Mouse (Mus musculus) embryonic fibroblast, embryonic 13.5 days (primary cell): Measurements from ENCODE around the gene Rora.

Source experiments
- CTCF ChIP-seq: IDR thresholded peaks from 2 replicates; pipeline ENCODE4 v1.5.1; 2011; ENCODE audit warnings: mild to moderate bottlenecking, control low read depth, low read length, moderate library complexity, borderline replicate concordance; ENCODE audit not compliant: insufficient read depth
- POLR2A ChIP-seq: IDR thresholded peaks from 2 replicates; pipeline ENCODE4 v1.6.1; 2011; ENCODE audit warnings: low read depth, mild to moderate bottlenecking, control low read depth, low read length, moderate library complexity

DNA sequence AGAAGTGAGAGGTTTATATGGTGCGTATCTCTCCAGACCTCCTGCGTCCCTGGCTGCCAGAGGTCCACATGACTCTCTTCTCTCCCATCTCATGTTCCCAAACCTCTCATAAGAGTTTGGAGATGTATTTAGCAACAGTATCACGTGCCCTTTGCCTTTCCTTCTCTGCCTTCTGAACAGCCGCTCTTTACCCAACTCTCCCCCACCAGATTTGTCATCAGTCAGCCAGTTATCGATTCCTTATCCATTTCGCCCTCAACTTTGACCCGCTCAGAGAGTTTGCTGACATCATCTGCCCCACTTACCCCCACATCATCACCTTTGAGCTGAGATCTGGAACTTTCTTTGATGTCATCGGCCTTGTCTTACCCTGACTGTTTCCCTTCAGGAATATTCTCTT is 230.1 kb downstream of the Rora start:
- TF ChIP-seq CTCF (no peak), POLR2A (no peak)
